Mouse (Mus musculus) G1E (cell line): ENCODE results near the gene Tnfrsf9.

Experiments used
- CTCF ChIP-seq: IDR thresholded peaks from 2 replicates; pipeline ENCODE4 v1.5.1; 2012; ENCODE audit warnings: low read depth, low read length, inconsistent platforms, mixed read lengths
- TAL1 ChIP-seq: conservative IDR thresholded peaks from 2 replicates; pipeline ENCODE4 v1.6.1; 2012; ENCODE audit warnings: low read depth, low read length, inconsistent platforms, mixed read lengths

GRCm38 (mm10) chr4:150962231-150962630, 47.9 kb downstream of the Tnfrsf9 start:
- TF ChIP-seq CTCF (no peak), TAL1 (no peak)
